Mouse (Mus musculus): ENCODE results near the gene Atf6. TPM values are rescaled to one million over a fixed set of nuclear protein-coding genes. Genes with fewer than 3 reads are reported as not detected.

The Atf6 gene
- polyA plus RNA-seq, 1 experiment from 2014 or later = 7.5 TPM

DNA sequence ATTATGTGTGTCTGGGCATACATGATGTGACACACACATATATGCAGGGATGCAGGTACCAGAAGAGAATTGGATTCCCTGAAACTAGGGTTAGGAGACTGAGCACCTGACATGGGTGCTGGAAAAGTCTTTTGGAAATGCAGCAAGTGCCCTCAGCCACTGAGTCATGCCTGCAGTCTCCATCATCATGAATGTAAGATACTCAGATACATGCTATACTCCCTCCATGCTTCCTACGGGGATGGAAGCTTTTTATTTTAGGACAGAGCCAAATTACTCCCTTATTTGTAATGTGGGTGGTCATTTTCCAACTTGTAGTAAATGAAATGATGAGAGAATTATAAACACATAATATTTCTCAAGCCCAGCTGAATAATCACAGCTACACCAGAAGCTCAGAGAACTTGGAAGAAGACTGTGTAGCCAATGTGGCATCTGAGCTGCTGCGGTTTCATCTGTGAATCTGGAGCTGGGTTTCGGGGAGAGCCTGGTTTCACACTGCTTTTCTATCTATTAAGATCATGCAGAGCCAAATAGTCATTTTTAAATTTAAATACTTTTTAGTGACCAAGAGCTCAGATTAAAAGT lies 150.2 kb downstream of the Atf6 start:
- DNase-seq (ENCODE audit: low spot score) = no peak
- no peak for ATAC-seq

DNA sequence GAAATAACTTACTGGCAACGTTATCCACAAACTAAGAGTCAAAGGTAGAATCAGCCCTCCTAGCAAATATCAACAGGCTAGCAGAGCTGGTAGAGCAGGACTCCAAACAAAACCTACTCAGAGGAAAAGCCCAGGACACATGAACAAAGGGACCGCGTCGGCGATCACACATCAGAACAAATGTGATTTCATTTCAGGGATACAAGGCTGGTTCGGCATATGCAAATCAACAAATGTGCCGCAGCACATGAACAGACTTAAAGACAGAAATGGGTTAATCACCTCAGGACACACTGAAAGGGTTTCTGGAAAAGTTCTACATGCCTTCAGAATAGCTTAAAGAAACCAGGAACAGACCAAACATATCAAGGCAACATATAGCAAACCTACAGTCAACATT lies 155.8 kb downstream of the Atf6 start:
- Histone ChIP-seq H3K4me3 (ENCODE audit: low read depth, low read length) (no peak overlapping the region), H3K4me1 (ENCODE audit: control insufficient read depth, insufficient read depth, low read length) (no peaks in the 10 kb centered on the region), H3K27ac (ENCODE audit: low read depth, low read length) (no peak overlapping the region), H3K9ac (ENCODE audit: low read length) (no peak overlapping the region), H3K36me3 (ENCODE audit: control insufficient read depth, insufficient read depth, low read length) (no peaks in the 10 kb centered on the region), H3K9me3 (replicated peaks; ENCODE audit: control insufficient read depth, low read length) (no peaks in the 10 kb centered on the region), H3K4me2 (ENCODE audit: low read length) (no peak overlapping the region), H3K27me3 (replicated peaks; ENCODE audit: control insufficient read depth, insufficient read depth, low read length) (no peaks in the 10 kb centered on the region)
- DNase-seq (ENCODE audit: low spot score) = no peak
- ATAC-seq = no peak
- WGBS = 87% methylated on average over 7 of the region's 7 CpGs

More for the DNA sequence above, 150.2 kb downstream of the Atf6 start:
- no peaks in the 10 kb centered on the region for H3K4me1 ChIP-seq (ENCODE audit: control insufficient read depth, insufficient read depth, low read length)
- H3K36me3 ChIP-seq (ENCODE audit: control insufficient read depth, insufficient read depth, low read length) = no peaks in the 10 kb centered on the region
- H3K9me3 ChIP-seq (replicated peaks; ENCODE audit: control insufficient read depth, low read length) = no peaks in the 10 kb centered on the region
- no peak overlapping the region for H3K4me2 ChIP-seq (ENCODE audit: low read length)
- H3K27me3 ChIP-seq (replicated peaks; ENCODE audit: control insufficient read depth, insufficient read depth, low read length) = no peaks in the 10 kb centered on the region
- no peak overlapping the region for H3K9ac ChIP-seq (ENCODE audit: low read length)
- 98% methylated on average over 3 of the region's 3 CpGs for WGBS
- H3K27ac ChIP-seq (ENCODE audit: low read depth, low read length) = no peak overlapping the region
- H3K4me3 ChIP-seq (ENCODE audit: low read depth, low read length) = no peak overlapping the region

DNA sequence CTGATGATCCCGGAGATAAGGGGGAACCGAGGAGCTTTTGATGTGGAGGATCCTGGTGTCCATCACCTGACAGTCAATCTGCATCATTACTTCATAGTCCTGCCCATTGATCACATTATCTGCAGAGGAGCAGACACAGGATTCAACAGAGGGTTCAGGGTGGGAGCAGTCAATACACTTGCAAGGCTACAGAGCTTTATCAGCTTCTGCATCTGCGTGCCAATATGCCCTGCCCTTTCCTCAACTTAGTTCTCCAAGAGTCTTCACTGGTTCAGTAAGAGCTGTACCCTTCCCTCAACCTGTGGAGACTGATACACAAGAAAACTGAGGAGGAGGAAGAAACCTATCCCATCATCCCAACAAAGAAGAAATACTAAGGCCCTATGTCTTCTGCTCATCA lies 157.6 kb downstream of the Atf6 start:
- WGBS = 99% methylated on average over 3 of the region's 3 CpGs
- Histone ChIP-seq H3K36me3 (ENCODE audit: control insufficient read depth, insufficient read depth, low read length) (no peaks in the 10 kb centered on the region), H3K27me3 (replicated peaks; ENCODE audit: control insufficient read depth, insufficient read depth, low read length) (no peaks in the 10 kb centered on the region), H3K27ac (ENCODE audit: low read depth, low read length) (no peak overlapping the region), H3K4me2 (ENCODE audit: low read length) (no peak overlapping the region), H3K9me3 (replicated peaks; ENCODE audit: control insufficient read depth, low read length) (no peaks in the 10 kb centered on the region), H3K4me3 (ENCODE audit: low read depth, low read length) (no peak overlapping the region), H3K4me1 (ENCODE audit: control insufficient read depth, insufficient read depth, low read length) (no peaks in the 10 kb centered on the region), H3K9ac (ENCODE audit: low read length) (no peak overlapping the region)
- DNase-seq (ENCODE audit: low spot score) (no peak), ATAC-seq (no peak)

DNA sequence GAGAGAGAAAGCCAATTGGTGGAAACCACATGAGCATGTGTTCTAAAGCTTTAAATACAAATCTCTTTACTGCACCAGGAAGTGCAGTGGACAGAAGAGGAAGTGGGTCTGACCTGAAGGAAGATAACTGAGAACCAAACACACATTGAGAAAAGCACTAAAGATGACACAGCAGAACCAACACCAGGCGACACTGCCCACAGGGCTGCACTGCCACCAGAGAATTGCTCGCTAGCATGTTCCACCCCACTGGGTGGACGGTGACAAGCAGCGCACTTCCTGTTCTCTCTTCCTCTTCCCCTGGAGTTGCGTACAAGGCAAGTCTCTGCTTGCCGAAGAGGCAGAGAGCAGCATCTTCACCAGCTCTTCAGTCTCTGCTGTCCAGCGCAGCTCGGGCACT lies 158.1 kb downstream of the Atf6 start:
- H3K4me2 ChIP-seq (ENCODE audit: low read length) = no peak overlapping the region
- no peak for ATAC-seq
- DNase-seq (ENCODE audit: low spot score) = no peak
- H3K36me3 ChIP-seq (ENCODE audit: control insufficient read depth, insufficient read depth, low read length) = no peaks in the 10 kb centered on the region
- no peak overlapping the region for H3K27ac ChIP-seq (ENCODE audit: low read depth, low read length)
- no peaks in the 10 kb centered on the region for H3K9me3 ChIP-seq (replicated peaks; ENCODE audit: control insufficient read depth, low read length)
- 95% methylated on average over 8 of the region's 8 CpGs for WGBS
- H3K9ac ChIP-seq (ENCODE audit: low read length) = no peak overlapping the region
- no peak overlapping the region for H3K4me3 ChIP-seq (ENCODE audit: low read depth, low read length)
- no peaks in the 10 kb centered on the region for H3K4me1 ChIP-seq (ENCODE audit: control insufficient read depth, insufficient read depth, low read length)
- no peaks in the 10 kb centered on the region for H3K27me3 ChIP-seq (replicated peaks; ENCODE audit: control insufficient read depth, insufficient read depth, low read length)

DNA sequence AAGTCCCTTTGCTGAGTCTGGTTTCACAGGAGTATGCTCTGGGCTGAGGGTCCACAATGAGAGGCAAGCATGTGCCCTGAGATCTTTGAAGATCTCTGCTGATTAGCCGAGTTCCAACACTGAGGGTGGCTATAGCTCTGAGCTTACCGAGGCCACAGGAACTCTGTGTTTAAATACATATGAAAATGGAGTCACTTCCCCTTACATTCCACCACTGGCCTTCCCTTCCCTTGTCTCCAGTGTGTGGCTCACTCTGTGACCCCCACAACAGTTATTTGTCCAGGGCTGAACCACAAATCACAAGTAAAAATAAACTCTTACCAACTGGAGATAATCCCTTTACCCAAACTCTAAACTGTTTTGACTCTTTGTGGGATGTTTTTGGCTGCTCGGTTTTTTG lies 158.5 kb downstream of the Atf6 start:
- ATAC-seq (no peak), DNase-seq (ENCODE audit: low spot score) (no peak)
- no peak overlapping the region for H3K27ac ChIP-seq (ENCODE audit: low read depth, low read length)
- H3K4me2 ChIP-seq (ENCODE audit: low read length) = no peak overlapping the region
- no peak overlapping the region for H3K9ac ChIP-seq (ENCODE audit: low read length)
- H3K36me3 ChIP-seq (ENCODE audit: control insufficient read depth, insufficient read depth, low read length) = no peaks in the 10 kb centered on the region
- no peak overlapping the region for H3K4me3 ChIP-seq (ENCODE audit: low read depth, low read length)
- H3K4me1 ChIP-seq (ENCODE audit: control insufficient read depth, insufficient read depth, low read length) = no peaks in the 10 kb centered on the region
- WGBS = 84% methylated on average over 3 of the region's 3 CpGs
- H3K9me3 ChIP-seq (replicated peaks; ENCODE audit: control insufficient read depth, low read length) = no peaks in the 10 kb centered on the region
- no peaks in the 10 kb centered on the region for H3K27me3 ChIP-seq (replicated peaks; ENCODE audit: control insufficient read depth, insufficient read depth, low read length)

DNA sequence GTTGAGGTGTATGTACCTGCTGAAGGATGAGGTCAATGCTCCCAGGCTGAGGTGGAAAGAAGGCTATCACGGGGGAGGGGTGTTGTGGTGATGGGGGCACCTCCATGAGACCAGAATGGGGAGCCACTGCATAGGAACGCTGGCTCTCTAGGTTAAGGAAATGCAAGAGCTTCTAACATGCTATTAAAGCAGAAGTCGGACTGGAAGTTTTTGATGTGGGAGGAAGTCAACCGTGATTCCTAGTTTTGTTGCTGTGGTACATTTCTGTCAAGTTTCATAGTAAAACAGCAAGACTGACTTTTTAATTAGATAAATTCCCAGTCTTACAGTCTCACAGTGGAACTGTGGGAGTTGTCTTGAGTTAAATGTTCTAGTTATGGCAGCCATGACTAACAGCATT lies 161.5 kb downstream of the Atf6 start:
- H3K4me1 ChIP-seq (ENCODE audit: control insufficient read depth, insufficient read depth, low read length) = no peaks in the 10 kb centered on the region
- H3K27me3 ChIP-seq (replicated peaks; ENCODE audit: control insufficient read depth, insufficient read depth, low read length) = no peaks in the 10 kb centered on the region
- 89% methylated on average over 4 of the region's 4 CpGs for WGBS
- no peak for DNase-seq (ENCODE audit: low spot score)
- H3K36me3 ChIP-seq (ENCODE audit: control insufficient read depth, insufficient read depth, low read length) = no peaks in the 10 kb centered on the region
- no peak for ATAC-seq
- H3K27ac ChIP-seq (ENCODE audit: low read depth, low read length) = no peak overlapping the region
- H3K4me3 ChIP-seq (ENCODE audit: low read depth, low read length) = no peak overlapping the region
- H3K9ac ChIP-seq (ENCODE audit: low read length) = no peak overlapping the region
- no peak overlapping the region for H3K4me2 ChIP-seq (ENCODE audit: low read length)
- H3K9me3 ChIP-seq (replicated peaks; ENCODE audit: control insufficient read depth, low read length) = no peaks in the 10 kb centered on the region

DNA sequence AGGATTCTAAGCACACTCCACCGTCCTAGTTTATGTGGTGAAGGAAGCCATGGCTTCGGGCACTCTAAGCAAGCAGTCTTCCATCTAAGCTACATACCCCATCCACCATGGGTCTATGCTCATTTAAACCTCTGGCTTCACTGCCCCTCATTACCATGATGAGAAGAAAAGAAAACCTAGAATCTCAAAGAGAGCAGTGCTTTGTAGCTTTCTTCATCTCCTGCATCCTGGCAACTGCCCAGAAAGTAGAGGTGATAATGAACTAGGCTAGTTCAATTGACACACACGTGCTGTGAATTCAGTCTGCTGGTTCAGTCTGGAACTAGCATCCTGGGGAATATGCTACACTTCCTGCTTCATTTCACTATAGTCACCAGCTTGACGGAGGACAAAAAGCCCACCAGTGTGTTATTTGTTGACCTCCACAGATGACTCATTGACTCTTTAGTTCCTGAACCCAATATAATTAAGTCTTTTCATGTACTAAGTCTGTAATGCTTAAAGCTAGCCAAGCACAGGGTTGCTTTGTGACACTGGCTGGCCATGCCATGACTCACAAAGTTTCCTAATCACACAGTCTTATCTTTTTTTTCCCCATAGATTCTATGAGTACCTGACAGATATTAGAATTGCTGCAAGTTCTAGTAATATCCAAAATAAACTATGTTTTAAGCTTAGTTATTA lies 162.5 kb downstream of the Atf6 start:
- 20% methylated on average over 4 of the region's 4 CpGs for WGBS
- Histone ChIP-seq H3K4me3 (ENCODE audit: low read depth, low read length) (no peak overlapping the region), H3K9ac (ENCODE audit: low read length) (no peak overlapping the region), H3K9me3 (replicated peaks; ENCODE audit: control insufficient read depth, low read length) (no peaks in the 10 kb centered on the region), H3K4me2 (ENCODE audit: low read length) (no peak overlapping the region), H3K36me3 (ENCODE audit: control insufficient read depth, insufficient read depth, low read length) (no peaks in the 10 kb centered on the region), H3K27ac (ENCODE audit: low read depth, low read length) (no peak overlapping the region), H3K27me3 (replicated peaks; ENCODE audit: control insufficient read depth, insufficient read depth, low read length) (no peaks in the 10 kb centered on the region), H3K4me1 (ENCODE audit: control insufficient read depth, insufficient read depth, low read length) (no peaks in the 10 kb centered on the region)
- peak; percentile 74 for ATAC-seq
- DNase-seq (ENCODE audit: low spot score) = peak; percentile 82

DNA sequence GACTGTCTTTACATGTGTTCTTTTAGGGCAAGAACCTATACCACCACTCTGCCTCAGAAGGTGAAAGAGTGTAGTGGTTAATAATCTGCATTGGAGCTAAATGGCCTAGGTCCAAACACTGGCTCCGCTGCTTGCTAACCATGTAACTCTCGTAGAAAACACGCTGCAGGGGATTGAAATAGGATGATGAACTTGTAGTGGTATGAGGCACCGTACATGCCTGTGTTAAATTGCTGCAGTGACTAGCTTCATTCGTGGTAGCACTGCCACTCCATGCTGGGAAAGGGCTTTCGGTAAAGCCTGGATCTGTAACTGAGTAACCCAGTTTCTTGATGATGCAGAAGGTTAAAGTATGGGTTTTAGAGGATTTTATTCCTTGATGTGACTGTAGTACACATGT lies 163.5 kb downstream of the Atf6 start:
- DNase-seq (ENCODE audit: low spot score) (no peak), ATAC-seq (no peak)
- no peak overlapping the region for H3K4me3 ChIP-seq (ENCODE audit: low read depth, low read length)
- no peak overlapping the region for H3K9ac ChIP-seq (ENCODE audit: low read length)
- WGBS = 93% methylated on average over 6 of the region's 6 CpGs
- H3K27ac ChIP-seq (ENCODE audit: low read depth, low read length) = no peak overlapping the region
- H3K36me3 ChIP-seq (ENCODE audit: control insufficient read depth, insufficient read depth, low read length) = no peaks in the 10 kb centered on the region
- H3K4me2 ChIP-seq (ENCODE audit: low read length) = no peak overlapping the region
- no peaks in the 10 kb centered on the region for H3K27me3 ChIP-seq (replicated peaks; ENCODE audit: control insufficient read depth, insufficient read depth, low read length)
- no peaks in the 10 kb centered on the region for H3K9me3 ChIP-seq (replicated peaks; ENCODE audit: control insufficient read depth, low read length)
- no peaks in the 10 kb centered on the region for H3K4me1 ChIP-seq (ENCODE audit: control insufficient read depth, insufficient read depth, low read length)

DNA sequence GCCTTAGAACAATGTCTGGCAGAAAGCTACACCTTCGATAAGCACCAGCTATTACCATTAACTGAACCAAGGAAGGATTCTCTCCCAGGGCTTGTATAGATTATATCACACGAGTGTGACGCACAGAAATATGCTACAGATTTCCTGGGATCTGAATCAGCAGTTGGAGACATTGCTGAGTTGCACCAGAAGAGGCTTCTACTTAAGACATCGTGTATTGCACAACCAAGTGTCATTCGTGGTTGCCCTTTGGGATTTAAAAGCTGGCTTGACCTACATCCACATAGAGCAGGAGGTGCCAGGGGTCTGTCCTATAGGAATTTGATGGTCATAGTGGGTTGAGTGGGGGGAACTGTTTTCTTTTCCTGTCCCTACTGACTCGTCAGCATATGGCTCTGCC lies 164.6 kb downstream of the Atf6 start:
- no peak for DNase-seq (ENCODE audit: low spot score)
- no peaks in the 10 kb centered on the region for H3K9me3 ChIP-seq (replicated peaks; ENCODE audit: control insufficient read depth, low read length)
- no peaks in the 10 kb centered on the region for H3K27me3 ChIP-seq (replicated peaks; ENCODE audit: control insufficient read depth, insufficient read depth, low read length)
- no peak overlapping the region for H3K4me3 ChIP-seq (ENCODE audit: low read depth, low read length)
- no peaks in the 10 kb centered on the region for H3K36me3 ChIP-seq (ENCODE audit: control insufficient read depth, insufficient read depth, low read length)
- H3K9ac ChIP-seq (ENCODE audit: low read length) = no peak overlapping the region
- no peaks in the 10 kb centered on the region for H3K4me1 ChIP-seq (ENCODE audit: control insufficient read depth, insufficient read depth, low read length)
- no peak overlapping the region for H3K27ac ChIP-seq (ENCODE audit: low read depth, low read length)
- WGBS = 89% methylated on average over 6 of the region's 6 CpGs
- ATAC-seq = no peak
- H3K4me2 ChIP-seq (ENCODE audit: low read length) = no peak overlapping the region
